Mouse (Mus musculus) lung, adult 2 months (tissue): ENCODE data around the gene Kat6b. TPM values are rescaled to one million over a fixed set of nuclear protein-coding genes. Genes with fewer than 3 reads are reported as not detected.
"Not testable (repeated sequence)": the region's sequence is repeated elsewhere in the genome, so short reads cannot be mapped to it uniquely, and the experiment has no call there.

ENCODE experiments used
- DNase-seq: peaks from one replicate; pipeline ENCODE4 v3.0.0; 2022
- H3K4me1 ChIP-seq: fragments of 200-500 bp; 2 replicates; pipeline ENCODE4 v1.6.1; 2011; ENCODE audit warnings: low read length; ENCODE audit not compliant: control insufficient read depth, insufficient read depth
- H3K4me3 ChIP-seq: fragments of 200-500 bp; replicated peaks from 2 replicates; pipeline ENCODE3; 2011; ENCODE audit warnings: low read depth, mild to moderate bottlenecking, control low read depth, low read length; ENCODE audit errors: extremely low read depth
- CTCF ChIP-seq: fragments of 200-500 bp; IDR thresholded peaks from 2 replicates; pipeline ENCODE4 v1.5.1; 2011; ENCODE audit warnings: mild to moderate bottlenecking, low read length, control low read depth; ENCODE audit not compliant: insufficient read depth
- POLR2A ChIP-seq: fragments of 200-500 bp; IDR thresholded peaks from 2 replicates; pipeline ENCODE4 v1.6.1; 2011; ENCODE audit warnings: low read depth, mild to moderate bottlenecking, control low read depth, low read length, borderline replicate concordance; ENCODE audit errors: extremely low read depth
- whole genome bisulfite sequencing: fragments of 180-500 bp; shearing (Covaris S2); methylation state at CpG from one replicate; pipeline ENCODE4 v1.1.7; 2018; 5-methylcytosine and 5-hydroxymethylcytosine counted together
- polyA plus RNA-seq: library from polyadenylated mRNA; depleted of rRNA; stranded (reverse); fragments of >200 nt; gene quantifications from 2 replicates; pipeline ENCODE4 v1.2.3, GENCODE M21; 2012

The Kat6b gene
- polyA plus RNA-seq, 1 experiment = 11.5 TPM

DNA sequence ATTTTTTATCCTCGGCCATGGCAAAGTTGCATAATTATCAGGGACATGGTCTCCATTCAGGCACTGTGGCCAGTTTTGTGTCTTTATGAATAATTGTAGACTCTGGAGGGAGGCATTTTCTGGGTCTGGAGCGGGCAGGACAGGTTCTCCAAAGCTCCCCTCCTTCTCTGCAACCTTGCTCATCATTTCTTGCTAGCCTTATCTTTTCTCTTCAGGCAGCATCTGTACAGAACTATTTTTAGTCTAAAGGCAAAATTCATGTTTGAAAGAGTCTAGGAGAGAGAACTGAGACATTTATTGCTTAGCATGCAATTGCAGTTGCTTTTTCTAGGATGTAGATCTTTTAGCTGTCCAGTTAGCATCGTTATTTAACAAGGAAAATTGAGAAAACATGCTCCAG, 38.1 kb downstream of the Kat6b start:
- no peak overlapping the region for H3K4me3 ChIP-seq
- TF ChIP-seq POLR2A (no peak), CTCF (no peak)
- peaks cover 17% of the 10 kb centered on the region for H3K4me1 ChIP-seq
- 84% methylated on average over 3 of the region's 3 CpGs for WGBS
- no peak for DNase-seq

DNA sequence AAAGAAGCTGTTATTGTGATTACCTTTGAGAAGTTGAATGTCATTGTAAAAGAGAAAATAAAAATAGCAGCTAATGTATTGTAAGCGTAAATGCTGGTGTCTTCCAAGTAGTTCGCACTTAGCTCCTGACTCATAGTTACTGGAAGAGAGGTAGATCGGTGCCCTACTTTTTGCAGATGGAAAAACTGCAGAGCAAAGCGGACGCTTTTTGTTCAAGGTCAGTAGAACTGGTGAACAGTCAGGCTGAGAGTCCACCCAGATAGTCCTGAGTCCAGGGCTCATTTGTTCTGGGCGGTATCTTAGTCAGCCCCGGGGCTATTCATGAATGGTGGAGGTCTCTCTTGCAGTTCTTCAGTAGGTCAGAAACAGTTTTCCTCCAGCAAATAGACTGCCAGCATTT, 39.3 kb downstream of the Kat6b start:
- TF ChIP-seq CTCF (no peak), POLR2A (no peak)
- DNase-seq = no peak
- WGBS = 90% methylated on average over 7 of the region's 7 CpGs
- peaks cover 20% of the 10 kb centered on the region for H3K4me1 ChIP-seq
- no peak overlapping the region for H3K4me3 ChIP-seq

GRCm38 (mm10) chr14:21521496-21521895, 40.3 kb downstream of the Kat6b start:
- H3K4me1 ChIP-seq = peaks cover 23% of the 10 kb centered on the region
- DNase-seq, H3K4me3 ChIP-seq: not testable (repeated sequence)
- 81% methylated on average over 4 of the region's 4 CpGs for WGBS

- DNase-seq = peak; percentile 30
- 65% methylated on average over 16 of the region's 16 CpGs for WGBS
These were observed 41.2 kb downstream of the Kat6b start for GRCm38 (mm10) chr14:21522312-21522978.

GRCm38 (mm10) chr14:21523234-21523633, 42.0 kb downstream of the Kat6b start:
- 20% methylated on average over 9 of the region's 9 CpGs for WGBS
- no peak overlapping the region for H3K4me3 ChIP-seq
- peaks cover 23% of the 10 kb centered on the region for H3K4me1 ChIP-seq
- TF ChIP-seq POLR2A = peak; percentile 28; the same call in 1 of the 2 replicates
- no peak for TF ChIP-seq CTCF
- DNase-seq = no peak

More at GRCm38 (mm10) chr14:21522312-21522978, 41.2 kb downstream of the Kat6b start:
- Histone ChIP-seq H3K4me3 (no peak overlapping the region), H3K4me1 (peaks cover 23% of the 10 kb centered on the region)
- TF ChIP-seq POLR2A = no peak
- TF ChIP-seq CTCF = no peak

- H3K4me3 ChIP-seq = no peak overlapping the region
- DNase-seq = no peak
- H3K4me1 ChIP-seq = peaks cover 23% of the 10 kb centered on the region
- 41% methylated on average over 3 of the region's 3 CpGs for WGBS
- TF ChIP-seq POLR2A (no peak), CTCF (no peak)
These were observed 42.7 kb downstream of the Kat6b start for GRCm38 (mm10) chr14:21523851-21524441.

- TF ChIP-seq CTCF = no peak
- H3K4me1 ChIP-seq = peaks cover 23% of the 10 kb centered on the region
- no peak overlapping the region for H3K4me3 ChIP-seq
- no peak for DNase-seq
- 68% methylated on average over 4 of the region's 4 CpGs for whole genome bisulfite sequencing
These were observed 44.4 kb downstream of the Kat6b start for GRCm38 (mm10) chr14:21525674-21526073.

DNA sequence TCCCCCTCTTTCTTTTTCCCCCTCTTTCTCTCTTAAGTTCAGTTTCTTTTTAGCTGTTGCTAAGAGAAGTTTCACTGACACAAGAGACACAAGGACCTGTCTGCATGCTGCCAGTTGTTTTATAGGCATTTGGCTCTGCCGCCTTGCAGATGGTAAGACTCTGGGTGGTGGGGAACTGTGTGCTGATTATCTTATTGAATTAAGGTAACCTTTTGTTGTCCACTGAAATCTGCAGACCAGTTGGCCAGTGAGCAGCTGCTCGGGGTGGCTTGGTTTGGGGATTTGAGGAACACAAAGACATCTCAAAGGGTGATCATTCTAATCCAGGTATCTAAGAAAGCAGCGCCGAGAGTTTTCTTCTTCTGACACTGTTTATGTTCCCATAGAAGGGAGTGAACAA, 52.3 kb downstream of the Kat6b start:
- TF ChIP-seq CTCF (no peak), POLR2A (no peak)
- Histone ChIP-seq H3K4me1 (no peaks in the 10 kb centered on the region; the same call in 1 of the 2 replicates), H3K4me3 (no peak overlapping the region)
- WGBS = 83% methylated on average over 4 of the region's 4 CpGs
- DNase-seq = no peak

- no peaks in the 10 kb centered on the region; the same call in 1 of the 2 replicates for H3K4me1 ChIP-seq
- DNase-seq = no peak
- no peak overlapping the region for H3K4me3 ChIP-seq
- WGBS = 54% methylated on average over 2 of the region's 2 CpGs
- TF ChIP-seq POLR2A (no peak), CTCF (no peak)
These were observed 52.8 kb downstream of the Kat6b start for GRCm38 (mm10) chr14:21534066-21534465.
